Mouse (Mus musculus) heart, embryonic 16.5 days (tissue): ENCODE results near the gene Lamtor1. TPM values are rescaled to one million over a fixed set of nuclear protein-coding genes. Genes with fewer than 3 reads are reported as not detected.

ENCODE experiments used
- ATAC-seq: fragments of 200-750 bp; cut with Nextera tagmentation; replicated peaks from 2 replicates; pipeline ENCODE4 v1.8.0; 2017; ENCODE audit warnings: moderate number of reproducible peaks; ENCODE audit not compliant: insufficient read depth, low FRiP score; ENCODE audit errors: extremely low read depth
- H3K27ac ChIP-seq: fragments of 300-500 bp; sonication (generic); 2 replicates; pipeline ENCODE4 v1.5.1; 2014; ENCODE audit warnings: mild to moderate bottlenecking, low read length, control low read depth, moderate library complexity
- H3K27me3 ChIP-seq: fragments of 300-500 bp; sonication (generic); 2 replicates; pipeline ENCODE4 v1.6.1; 2014; ENCODE audit warnings: low read length, mixed read lengths; ENCODE audit not compliant: control insufficient read depth, insufficient read depth
- H3K36me3 ChIP-seq: fragments of 300-500 bp; sonication (generic); 2 replicates; pipeline ENCODE4 v1.6.1; 2014; ENCODE audit not compliant: control insufficient read depth, insufficient read depth
- H3K4me1 ChIP-seq: fragments of 300-500 bp; sonication (generic); 2 replicates; pipeline ENCODE4 v1.6.1; 2014; ENCODE audit warnings: low read length, mixed read lengths; ENCODE audit not compliant: control insufficient read depth, insufficient read depth
- H3K4me2 ChIP-seq: fragments of 300-500 bp; sonication (generic); 2 replicates; pipeline ENCODE4 v1.6.1; 2014; ENCODE audit warnings: low read depth, mild to moderate bottlenecking, control low read depth, low read length
- H3K4me3 ChIP-seq: fragments of 300-500 bp; sonication (generic); 2 replicates; pipeline ENCODE4 v1.5.1; 2014; ENCODE audit warnings: mild to moderate bottlenecking, control low read depth, low read length
- H3K9ac ChIP-seq: fragments of 300-500 bp; sonication (generic); 2 replicates; pipeline ENCODE4 v1.6.1; 2014; ENCODE audit warnings: low read length, control low read depth
- H3K9me3 ChIP-seq: fragments of 300-500 bp; sonication (generic); replicated peaks from 2 replicates; pipeline ENCODE4 v1.6.1; 2016; ENCODE audit warnings: low read length; ENCODE audit not compliant: control insufficient read depth
- WGBS: fragments of 180-500 bp; shearing (Covaris S2); extraction: QIAGEN DNeasy Blood & Tissue Kit; methylation state at CpG from one replicate; pipeline ENCODE4 v1.1.7; 2014; 5-methylcytosine and 5-hydroxymethylcytosine counted together
- polyA plus RNA-seq: library from polyadenylated mRNA; unstranded; fragments of >200 nt; fragmentation: Nextera tagmentation; extraction: Ambion mirVana; gene quantifications from 2 replicates; pipeline ENCODE4 v1.2.1, GENCODE M21; 2015

Gene Lamtor1
- polyA plus RNA-seq = 147 and 151 TPM in 2 replicates

DNA sequence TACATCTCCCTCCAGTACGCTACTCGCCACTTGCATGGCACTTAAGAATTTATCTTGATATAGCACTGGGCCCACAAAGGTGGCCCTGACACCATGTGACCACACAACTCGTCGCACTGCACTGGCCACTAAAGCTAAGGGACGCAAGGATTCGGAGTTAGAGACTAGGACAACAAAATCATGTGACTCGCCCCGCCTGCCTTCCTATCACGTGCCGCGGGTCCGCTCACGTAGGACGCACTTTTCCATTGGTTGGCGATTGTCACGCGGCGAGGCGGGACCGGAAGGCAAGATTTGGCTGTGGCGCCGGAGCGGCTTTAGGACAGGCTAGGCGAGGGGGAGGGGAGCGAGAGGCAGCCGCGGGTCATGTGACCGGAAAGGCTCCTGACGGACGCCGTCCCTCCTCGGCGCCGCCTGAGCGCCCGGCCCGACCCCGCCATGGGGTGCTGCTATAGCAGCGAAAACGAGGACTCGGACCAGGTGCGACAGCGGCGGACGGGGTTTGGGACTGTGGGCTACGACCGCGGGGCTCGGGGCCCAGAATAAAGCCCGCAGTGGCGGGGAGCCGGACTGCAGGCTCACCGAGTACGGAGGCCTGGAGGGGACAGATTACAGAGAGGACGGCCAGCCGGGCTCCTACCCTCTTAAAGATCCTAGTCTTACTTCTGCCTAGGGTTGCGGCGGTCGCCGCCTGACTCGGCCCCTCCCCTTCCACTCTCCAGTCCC is at the start of gene Lamtor1:
TSS of gene Lamtor1 (plus strand) at position 344 of the 726 bp plus-strand sequence.
- under 1% methylated on average over 61 of the region's 61 CpGs for WGBS
- Histone ChIP-seq H3K9me3 (no peaks in the 10 kb centered on the region; the same call in 1 of the 2 replicates), H3K4me1 (peaks cover 15% of the 10 kb centered on the region), H3K4me2 (peak within 1 kb of the TSS; percentile 83), H3K27ac (peak within 1 kb of the TSS; percentile 98), H3K9ac (peak within 1 kb of the TSS; percentile 94), H3K36me3 (peaks cover 9% of the 10 kb centered on the region; the same call in 1 of the 2 replicates), H3K4me3 (peak within 1 kb of the TSS; percentile 86), H3K27me3 (no peaks in the 10 kb centered on the region)
- peak; percentile 99 for ATAC-seq

DNA sequence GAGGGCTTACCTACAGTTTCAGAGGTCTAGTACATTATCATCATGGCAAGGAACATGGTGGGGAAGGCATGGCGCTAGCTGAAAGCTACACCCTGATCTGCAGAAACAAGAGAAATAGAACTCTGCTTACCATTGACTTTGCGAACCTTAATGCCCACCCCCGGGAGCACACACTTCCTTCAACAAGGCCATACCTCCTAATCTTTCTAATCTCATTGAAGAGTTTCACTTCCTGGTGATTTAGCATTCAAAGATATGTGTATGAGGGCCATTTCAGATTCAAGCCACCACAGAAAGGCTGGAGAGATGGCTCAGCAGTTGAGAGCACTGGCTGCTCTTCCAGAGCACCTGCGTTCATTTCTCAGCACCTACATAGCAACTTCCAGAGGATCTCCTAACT is 48.6 kb upstream of the Lamtor1 start, which contains the start of gene Folr2:
TSS of gene Folr2 (minus strand) at position 101 of the 400 bp plus-strand sequence.
- Histone ChIP-seq H3K9me3 (no peaks in the 10 kb centered on the region), H3K4me1 (no peaks in the 10 kb centered on the region), H3K9ac (no peak within 1 kb of the TSS), H3K27ac (no peak within 1 kb of the TSS), H3K27me3 (no peaks in the 10 kb centered on the region), H3K4me3 (no peak within 1 kb of the TSS), H3K36me3 (no peaks in the 10 kb centered on the region), H3K4me2 (no peak within 1 kb of the TSS)
- WGBS = 84% methylated on average over 4 of the region's 4 CpGs
- ATAC-seq = no peak

DNA sequence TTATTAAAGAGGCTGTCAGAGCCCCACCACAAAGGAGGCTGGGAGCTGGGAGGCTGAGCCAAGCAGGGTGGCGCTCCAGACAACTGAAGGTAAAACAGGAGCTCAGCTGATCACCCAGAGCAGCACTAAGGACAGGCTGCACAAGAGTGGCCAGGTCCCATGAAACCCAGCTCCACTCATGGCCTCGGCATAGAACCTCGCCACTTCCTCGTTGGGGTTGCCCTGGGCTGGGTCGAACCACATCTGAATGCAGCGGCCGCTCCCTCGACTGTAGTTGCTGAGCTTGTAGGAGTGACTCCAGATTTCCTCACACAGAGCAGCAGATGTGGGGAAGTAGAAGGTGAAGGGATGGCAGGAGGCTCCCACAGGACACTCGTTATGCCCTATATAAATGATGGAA is 47.3 kb upstream of the Lamtor1 start:
- no peak overlapping the region for H3K4me2 ChIP-seq
- no peak for ATAC-seq
- H3K4me3 ChIP-seq = no peak overlapping the region
- H3K27ac ChIP-seq = no peak overlapping the region
- H3K4me1 ChIP-seq = no peaks in the 10 kb centered on the region
- H3K9ac ChIP-seq = no peak overlapping the region
- no peaks in the 10 kb centered on the region for H3K9me3 ChIP-seq
- no peaks in the 10 kb centered on the region for H3K36me3 ChIP-seq
- H3K27me3 ChIP-seq = no peaks in the 10 kb centered on the region
- 77% methylated on average over 9 of the region's 9 CpGs for WGBS

DNA sequence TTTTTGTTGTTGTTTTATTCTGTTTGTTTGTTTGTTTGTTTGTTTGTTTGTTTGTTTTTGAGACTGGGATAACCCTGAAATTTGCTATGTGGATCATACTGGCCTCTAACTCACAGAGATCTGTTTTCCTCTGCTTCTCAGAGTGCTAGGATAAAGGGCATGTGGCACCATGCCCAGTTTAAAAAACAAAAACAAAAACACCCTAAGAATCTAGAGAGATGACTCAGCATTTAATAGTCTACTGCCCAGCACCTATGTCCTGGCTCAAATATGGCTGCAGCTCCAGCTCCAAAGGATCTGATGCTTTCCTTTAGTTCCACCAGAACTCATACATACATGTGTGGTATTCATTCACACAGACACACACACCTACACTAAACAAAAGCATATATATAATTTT is 44.7 kb upstream of the Lamtor1 start:
- no peak overlapping the region for H3K9ac ChIP-seq
- no peak overlapping the region for H3K4me3 ChIP-seq
- H3K27ac ChIP-seq = no peak overlapping the region
- no peak for ATAC-seq
- H3K4me1 ChIP-seq = no peaks in the 10 kb centered on the region
- no peaks in the 10 kb centered on the region for H3K27me3 ChIP-seq
- no peaks in the 10 kb centered on the region for H3K9me3 ChIP-seq
- H3K4me2 ChIP-seq = no peak overlapping the region
- H3K36me3 ChIP-seq = no peaks in the 10 kb centered on the region

DNA sequence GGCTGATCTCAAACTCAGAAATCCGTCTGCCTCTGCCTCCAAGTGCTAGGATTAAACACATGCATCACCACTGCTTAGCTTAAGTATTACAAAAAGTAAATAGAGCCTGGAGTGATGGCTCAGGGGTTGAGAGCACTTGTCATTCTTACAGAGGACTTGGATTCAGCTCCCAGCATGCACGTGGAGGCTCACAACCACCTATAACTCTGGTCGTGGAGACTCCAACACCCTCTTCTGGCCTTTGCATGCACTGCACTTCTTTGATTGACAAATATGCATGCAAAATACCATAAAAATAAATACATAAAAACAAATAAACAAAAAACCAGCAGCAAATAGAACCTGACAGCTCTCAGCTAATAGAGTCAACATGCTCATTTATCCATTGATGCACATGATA is 43.4 kb upstream of the Lamtor1 start:
- Histone ChIP-seq H3K4me3 (no peak overlapping the region), H3K4me2 (no peak overlapping the region), H3K36me3 (no peaks in the 10 kb centered on the region), H3K9ac (no peak overlapping the region), H3K27ac (no peak overlapping the region), H3K27me3 (no peaks in the 10 kb centered on the region), H3K9me3 (no peaks in the 10 kb centered on the region), H3K4me1 (no peaks in the 10 kb centered on the region)
- whole genome bisulfite sequencing = 61% methylated on average over 3 of the region's 3 CpGs
- ATAC-seq = no peak

DNA sequence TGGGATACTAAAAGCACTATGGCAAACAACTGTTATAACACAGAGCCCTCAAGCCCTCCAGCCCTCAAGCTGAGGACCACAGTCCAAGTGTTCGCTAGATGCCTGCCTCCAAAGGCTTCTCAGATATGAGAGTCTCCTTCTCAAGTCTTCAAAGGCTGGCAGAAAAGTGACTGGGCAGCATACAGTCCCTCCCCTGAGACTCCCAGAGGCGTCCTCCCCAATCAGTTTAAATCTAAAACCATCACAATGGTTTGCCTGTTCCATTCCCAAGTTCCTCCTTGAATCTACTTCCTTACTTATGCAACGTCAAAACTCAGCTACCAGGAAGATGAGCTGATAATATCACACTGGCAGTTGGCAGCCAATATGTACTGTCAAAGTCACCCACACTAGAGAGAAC is 42.3 kb upstream of the Lamtor1 start, which contains the start of gene Anapc15:
TSS of gene Anapc15 (plus strand) at position 301 of the 400 bp plus-strand sequence.
- Histone ChIP-seq H3K4me3 (no peak within 1 kb of the TSS), H3K9ac (no peak within 1 kb of the TSS), H3K9me3 (no peaks in the 10 kb centered on the region), H3K27me3 (no peaks in the 10 kb centered on the region), H3K4me2 (no peak within 1 kb of the TSS), H3K27ac (no peak within 1 kb of the TSS), H3K36me3 (no peaks in the 10 kb centered on the region), H3K4me1 (no peaks in the 10 kb centered on the region)
- ATAC-seq = no peak
- 66% methylated on average over 3 of the region's 3 CpGs for WGBS

DNA sequence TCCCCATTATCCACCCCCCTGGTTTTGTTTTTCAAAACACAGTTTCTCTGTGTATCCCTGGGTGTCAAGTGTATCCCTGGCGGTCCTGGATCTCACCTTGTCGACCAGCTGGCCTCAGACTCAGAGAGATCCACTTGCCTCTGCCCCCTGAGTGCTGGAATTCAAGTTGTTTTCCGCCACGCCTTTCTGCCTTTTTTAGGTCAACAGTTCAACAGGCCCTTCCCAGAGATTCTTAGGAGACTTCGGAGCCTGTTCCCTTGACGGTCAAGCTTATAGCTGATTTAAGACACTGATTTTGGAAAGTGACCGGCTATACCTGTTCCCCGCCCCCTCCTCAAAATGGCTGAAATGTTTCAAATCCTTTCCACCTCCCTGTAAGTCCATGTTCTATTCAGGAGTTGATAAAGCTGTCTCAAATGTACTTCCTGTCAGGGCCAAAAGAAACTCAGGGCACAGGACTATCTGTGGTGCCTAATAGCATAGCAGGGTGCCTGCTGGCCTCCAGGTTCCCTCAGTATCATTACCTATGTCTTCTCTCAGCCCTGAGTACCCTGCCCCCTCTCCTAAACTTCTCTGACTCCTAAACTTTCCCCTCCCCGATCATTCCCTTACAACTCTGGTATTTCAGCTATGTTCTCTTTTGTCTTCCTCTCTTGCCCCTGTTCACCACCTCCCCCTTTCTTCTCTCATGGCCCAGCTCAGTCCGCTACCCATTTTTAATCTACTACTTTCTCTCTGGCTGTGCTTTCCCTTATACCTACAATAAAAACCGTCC is 39.0 kb upstream of the Lamtor1 start:
- Histone ChIP-seq H3K4me1 (peaks cover 9% of the 10 kb centered on the region), H3K27me3 (no peaks in the 10 kb centered on the region), H3K9ac (no peak overlapping the region), H3K4me2 (no peak overlapping the region), H3K36me3 (no peaks in the 10 kb centered on the region), H3K4me3 (no peak overlapping the region), H3K9me3 (no peaks in the 10 kb centered on the region), H3K27ac (no peak overlapping the region)
- 75% methylated on average over 11 of the region's 11 CpGs for whole genome bisulfite sequencing
- no peak for ATAC-seq

DNA sequence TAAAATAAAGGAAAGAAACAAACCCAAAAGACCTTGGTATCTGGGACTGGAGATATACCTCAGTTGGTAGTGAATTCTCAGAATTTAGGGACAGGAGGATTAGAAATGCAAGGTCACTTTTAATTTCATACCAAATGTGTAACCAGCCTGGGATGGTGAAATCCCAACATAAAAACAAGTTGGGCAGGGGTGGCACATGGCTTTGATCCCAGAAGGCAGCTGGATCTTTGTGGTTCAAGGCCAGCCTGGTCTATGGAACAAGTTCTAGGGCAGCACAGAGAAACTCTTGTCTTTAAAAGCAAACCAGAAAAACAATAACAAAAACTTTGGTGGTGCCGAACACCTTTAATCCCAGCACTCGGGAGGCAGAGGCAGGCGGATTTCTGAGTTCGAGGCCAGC is 38.2 kb upstream of the Lamtor1 start:
- Histone ChIP-seq H3K36me3 (no peaks in the 10 kb centered on the region), H3K4me1 (peaks cover 9% of the 10 kb centered on the region), H3K4me2 (no peak overlapping the region), H3K9ac (no peak overlapping the region), H3K27ac (no peak overlapping the region), H3K9me3 (no peaks in the 10 kb centered on the region), H3K27me3 (no peaks in the 10 kb centered on the region), H3K4me3 (no peak overlapping the region)
- WGBS = 97% methylated on average over 4 of the region's 4 CpGs
- ATAC-seq = no peak
